Mouse (Mus musculus): ENCODE results near the gene Lgmn. TPM values are rescaled to one million over a fixed set of nuclear protein-coding genes. Genes with fewer than 3 reads are reported as not detected.

Lgmn gene
- polyA plus RNA-seq (2012; rRNA removed; ENCODE audit: low replicate concordance): 126 and 143 TPM in 2 replicates

GRCm38 (mm10) chr12:102439632-102440023 lies at the start of gene Lgmn:
TSS of gene Lgmn (minus strand) at chr12:102439813.

DNA sequence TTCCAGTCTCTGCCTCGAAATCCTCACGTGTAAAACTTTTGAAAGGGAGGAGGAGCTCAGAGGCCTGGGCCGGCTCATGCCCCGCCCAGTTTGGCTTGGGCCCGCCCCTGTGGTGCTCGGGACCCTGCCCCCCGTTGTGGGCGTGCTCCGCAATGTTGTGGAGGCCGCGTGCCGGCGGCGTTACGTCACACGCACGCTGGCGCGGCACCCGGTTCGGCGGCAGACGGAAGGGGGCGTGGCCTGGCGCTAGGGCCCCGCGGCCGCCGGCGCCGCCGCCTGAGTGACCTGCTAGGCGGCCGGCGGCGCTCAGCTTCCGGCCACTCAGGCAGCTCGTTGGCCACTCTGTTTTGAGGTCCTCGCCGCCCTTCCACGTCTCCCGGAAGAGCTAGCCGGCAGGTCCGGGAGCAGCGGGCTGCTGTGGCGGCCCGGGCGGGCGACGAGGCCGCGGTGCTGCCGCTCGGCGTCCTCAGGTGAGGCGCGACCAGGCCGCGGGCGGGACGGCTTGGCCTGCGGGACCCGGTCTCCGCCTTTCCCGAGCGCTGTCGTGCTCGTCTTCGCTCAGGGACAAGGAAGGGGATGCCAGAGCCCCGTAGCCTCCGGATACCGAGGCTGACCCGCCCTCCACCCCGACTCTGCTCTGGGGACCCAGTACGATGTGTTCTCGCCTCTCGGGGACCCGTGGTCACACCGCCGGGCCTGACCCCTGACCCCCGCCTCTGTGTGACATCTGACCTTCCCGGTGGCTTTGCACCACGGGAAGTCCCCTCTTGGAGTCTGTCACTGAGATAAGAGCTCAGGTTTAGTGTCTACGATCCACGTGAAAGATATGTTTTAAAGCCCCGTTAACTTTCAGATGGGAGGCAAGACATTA lies 29.5 kb upstream of the Lgmn start, which contains the start of gene Golga5:
Golga5 (plus strand) TSS at position 242 of the 871 bp plus-strand sequence.

Other genes starting within 250 kb of the Lgmn start
- 16.9 and 20.0 TPM in 2 replicates for gene Rin3, start 156.8 kb downstream of the Lgmn start, polyA plus RNA-seq (2012; rRNA removed; ENCODE audit: low replicate concordance)
- gene Golga5, start 29.3 kb upstream of the Lgmn start, polyA plus RNA-seq (2012; rRNA removed; ENCODE audit: low replicate concordance): 14.1 and 17.2 TPM in 2 replicates
- gene Chga, start 115.2 kb upstream of the Lgmn start, polyA plus RNA-seq (2012; rRNA removed; ENCODE audit: low replicate concordance): 0.32 TPM in 1 of 2 replicates, not detected in the other

Measured in subcutaneous adipose tissue, adult 2 months (tissue).